Mouse (Mus musculus) ES-Bruce4 (cell line): ENCODE results near the gene Ubxn7. TPM values are rescaled to one million over a fixed set of nuclear protein-coding genes. Genes with fewer than 3 reads are reported as not detected.

Experiments
- H3K27ac ChIP-seq: 2 replicates; pipeline ENCODE4 v1.5.1; 2012; ENCODE audit warnings: low read length, inconsistent platforms; ENCODE audit not compliant: insufficient read depth
- H3K27me3 ChIP-seq: 2 replicates; pipeline ENCODE4 v1.6.1; 2012; ENCODE audit warnings: mild to moderate bottlenecking, low read length, inconsistent platforms; ENCODE audit not compliant: control insufficient read depth, poor library complexity, insufficient read depth, severe bottlenecking
- H3K36me3 ChIP-seq: 2 replicates; pipeline ENCODE4 v1.6.1; 2012; ENCODE audit warnings: inconsistent platforms, mild to moderate bottlenecking, low read length, moderate library complexity; ENCODE audit not compliant: control insufficient read depth, poor library complexity, insufficient read depth, severe bottlenecking
- H3K4me1 ChIP-seq: one replicate; pipeline ENCODE4 v1.8.1; 2011; ENCODE audit warnings: low read length; ENCODE audit not compliant: control insufficient read depth, insufficient read depth
- H3K4me3 ChIP-seq: 2 replicates; pipeline ENCODE4 v1.5.1; 2011; ENCODE audit warnings: low read depth, mild to moderate bottlenecking, low read length
- H3K9ac ChIP-seq: 2 replicates; pipeline ENCODE4 v1.6.1; 2012; ENCODE audit warnings: low read depth, mild to moderate bottlenecking, inconsistent platforms; ENCODE audit not compliant: poor library complexity, severe bottlenecking
- H3K9me3 ChIP-seq: replicated peaks from 2 replicates; pipeline ENCODE4 v1.6.1; 2012; ENCODE audit warnings: mild to moderate bottlenecking, low read length, inconsistent platforms; ENCODE audit not compliant: control insufficient read depth, poor library complexity, insufficient read depth, severe bottlenecking
- CTCF ChIP-seq: IDR thresholded peaks from one replicate; pipeline ENCODE4 v1.8.1; 2011; ENCODE audit warnings: low read depth, low read length
- EP300 ChIP-seq: IDR thresholded peaks from 2 replicates; pipeline ENCODE4 v1.6.1; 2011; ENCODE audit warnings: low read depth, low read length; ENCODE audit not compliant: insufficient read depth
- POLR2A ChIP-seq: IDR thresholded peaks from one replicate; pipeline ENCODE4 v1.8.1; 2011; ENCODE audit warnings: low read length; ENCODE audit not compliant: insufficient read depth
- polyA plus RNA-seq: library from polyadenylated mRNA; stranded (reverse); fragments of >200 nt; gene quantifications from 2 replicates; pipeline ENCODE4 v1.2.4, GENCODE M21; 2011; ENCODE audit warnings: low read depth; ENCODE audit not compliant: missing spikeins, insufficient read depth, insufficient read length

Gene Ubxn7
- polyA plus RNA-seq, 1 experiment: 108 TPM

DNA sequence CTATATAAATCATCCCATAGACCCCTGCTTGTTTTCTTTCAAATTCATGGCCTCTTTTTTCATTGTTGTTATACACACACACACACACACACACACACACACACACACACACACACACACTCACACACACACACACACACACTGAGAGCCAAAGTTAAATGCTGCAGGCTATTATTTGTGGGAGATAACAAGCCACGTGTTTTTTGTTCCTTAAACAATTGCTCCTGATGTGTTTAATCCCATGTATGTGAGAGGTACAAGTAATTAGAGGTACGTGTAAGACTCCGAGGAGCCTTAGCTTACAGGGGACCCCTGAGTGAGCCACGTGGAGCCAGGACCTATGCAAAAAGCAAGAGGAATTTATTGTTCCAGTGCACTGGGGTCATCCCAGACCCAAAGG, 20.1 kb upstream of the Ubxn7 start:
- Histone ChIP-seq H3K27ac (peak overlapping the region; percentile 98), H3K27me3 (no peaks in the 10 kb centered on the region), H3K9me3 (no peaks in the 10 kb centered on the region), H3K4me3 (peak overlapping the region; percentile 70), H3K36me3 (no peaks in the 10 kb centered on the region), H3K9ac (peak overlapping the region; percentile 56), H3K4me1 (no peaks in the 10 kb centered on the region)
- TF ChIP-seq POLR2A (peak; percentile 42), CTCF (no peak)

DNA sequence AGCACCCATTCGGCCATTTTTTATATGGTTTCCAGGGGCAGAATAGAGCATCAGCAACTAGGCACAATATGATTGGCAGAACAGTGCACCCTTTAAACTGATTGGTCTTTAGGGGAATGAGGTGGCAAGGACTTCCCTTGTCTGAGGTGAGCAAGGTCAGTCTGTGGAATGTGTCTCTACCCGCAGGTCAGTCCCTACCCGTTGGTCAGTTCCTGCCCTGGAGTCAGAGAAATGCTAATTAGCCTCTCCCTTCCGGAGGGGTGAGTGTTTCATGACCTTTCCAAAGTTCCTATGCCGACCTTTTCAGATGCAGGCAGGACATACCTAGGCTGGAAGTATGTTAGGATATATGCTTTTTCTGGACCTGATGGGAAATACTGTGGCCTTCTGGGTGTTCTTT, 19.7 kb upstream of the Ubxn7 start:
- Histone ChIP-seq H3K27me3 (no peaks in the 10 kb centered on the region), H3K9ac (peak overlapping the region; percentile 80), H3K4me3 (peak overlapping the region; percentile 70), H3K36me3 (no peaks in the 10 kb centered on the region), H3K4me1 (no peaks in the 10 kb centered on the region), H3K27ac (peak overlapping the region; percentile 98), H3K9me3 (no peaks in the 10 kb centered on the region)
- TF ChIP-seq CTCF (no peak), EP300 (peak; percentile 100), POLR2A (peak; percentile 5)

DNA sequence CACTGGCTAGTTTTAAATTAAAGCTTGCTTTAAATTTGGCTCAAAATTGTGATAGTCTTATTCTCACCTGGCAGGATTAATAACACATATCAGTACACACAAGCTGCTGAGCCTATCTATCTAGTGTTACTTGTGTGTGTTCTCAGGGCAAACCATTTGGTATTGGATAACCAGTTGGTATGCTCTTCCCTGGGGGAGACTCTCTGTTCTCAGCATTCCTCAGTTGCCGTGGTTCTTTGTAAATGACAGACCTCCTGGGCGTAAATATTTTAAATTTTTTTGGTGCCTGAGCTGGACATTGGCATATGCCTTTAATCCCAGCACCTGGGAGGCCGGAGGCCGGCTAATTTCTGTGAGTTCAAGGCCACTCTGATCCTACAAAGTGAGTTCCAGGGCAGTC, 19.2 kb upstream of the Ubxn7 start:
- H3K4me3 ChIP-seq: peak overlapping the region; percentile 43; the same call in 1 of the 2 replicates
- peak overlapping the region; percentile 80 for H3K9ac ChIP-seq
- TF ChIP-seq CTCF: no peak
- TF ChIP-seq EP300: peak; percentile 66
- H3K4me1 ChIP-seq: no peaks in the 10 kb centered on the region
- no peaks in the 10 kb centered on the region for H3K9me3 ChIP-seq
- H3K27me3 ChIP-seq: no peaks in the 10 kb centered on the region
- H3K36me3 ChIP-seq: no peaks in the 10 kb centered on the region
- peak overlapping the region; percentile 98 for H3K27ac ChIP-seq

DNA sequence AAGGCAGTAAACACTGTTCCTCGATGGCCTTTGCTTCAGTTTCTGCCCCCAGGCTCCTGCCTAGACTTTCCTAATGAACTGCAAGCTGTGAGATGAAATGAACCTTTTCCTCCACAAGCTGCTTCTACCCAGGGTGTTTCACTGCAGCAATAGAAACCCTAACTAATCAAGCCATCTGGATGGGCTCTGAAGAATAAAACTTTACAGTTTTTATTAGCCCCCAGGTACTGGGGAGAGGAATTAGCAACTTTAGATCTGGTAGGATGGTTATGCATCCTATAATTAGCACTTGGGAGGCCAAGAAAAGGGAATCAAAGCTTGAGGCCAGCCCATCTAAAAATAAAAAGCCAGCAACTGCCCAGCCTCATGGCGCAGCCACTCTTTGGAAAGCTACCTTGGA, 15.5 kb upstream of the Ubxn7 start:
- Histone ChIP-seq H3K36me3 (no peaks in the 10 kb centered on the region), H3K4me3 (no peak overlapping the region), H3K9me3 (peaks cover 3% of the 10 kb centered on the region; the same call in 1 of the 2 replicates), H3K4me1 (no peaks in the 10 kb centered on the region), H3K27me3 (no peaks in the 10 kb centered on the region), H3K27ac (peak overlapping the region; percentile 11; the same call in 1 of the 2 replicates), H3K9ac (no peak overlapping the region)
- TF ChIP-seq EP300: no peak
- no peak for TF ChIP-seq POLR2A
- no peak for TF ChIP-seq CTCF

DNA sequence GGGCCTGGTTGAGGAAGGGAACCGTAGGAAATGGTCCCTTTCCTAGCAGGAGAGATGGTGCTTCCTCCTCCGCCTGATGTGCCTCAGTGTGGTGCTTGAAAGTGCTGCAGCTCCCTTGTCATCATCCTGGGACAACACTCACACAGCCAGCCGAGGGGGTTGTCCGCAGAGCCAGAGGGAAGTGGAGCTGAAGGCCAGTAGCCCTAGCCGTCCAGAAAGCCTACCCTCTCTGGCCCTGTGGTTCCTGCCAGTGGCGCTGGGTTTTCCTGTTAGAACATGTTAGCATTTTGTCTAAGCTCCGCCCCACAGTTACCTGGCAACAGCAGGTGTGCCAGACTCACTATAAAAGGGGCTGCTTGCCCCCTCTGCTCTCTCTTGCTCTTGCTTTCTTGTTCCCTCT, 8.1 kb upstream of the Ubxn7 start:
- no peaks in the 10 kb centered on the region for H3K4me1 ChIP-seq
- H3K9ac ChIP-seq: peak overlapping the region; percentile 41
- H3K36me3 ChIP-seq: no peaks in the 10 kb centered on the region
- TF ChIP-seq CTCF: no peak
- peak; percentile 79 for TF ChIP-seq POLR2A
- no peaks in the 10 kb centered on the region for H3K27me3 ChIP-seq
- H3K27ac ChIP-seq: peak overlapping the region; percentile 73
- peak overlapping the region; percentile 68 for H3K4me3 ChIP-seq
- H3K9me3 ChIP-seq: no peaks in the 10 kb centered on the region; the same call in 1 of the 2 replicates

DNA sequence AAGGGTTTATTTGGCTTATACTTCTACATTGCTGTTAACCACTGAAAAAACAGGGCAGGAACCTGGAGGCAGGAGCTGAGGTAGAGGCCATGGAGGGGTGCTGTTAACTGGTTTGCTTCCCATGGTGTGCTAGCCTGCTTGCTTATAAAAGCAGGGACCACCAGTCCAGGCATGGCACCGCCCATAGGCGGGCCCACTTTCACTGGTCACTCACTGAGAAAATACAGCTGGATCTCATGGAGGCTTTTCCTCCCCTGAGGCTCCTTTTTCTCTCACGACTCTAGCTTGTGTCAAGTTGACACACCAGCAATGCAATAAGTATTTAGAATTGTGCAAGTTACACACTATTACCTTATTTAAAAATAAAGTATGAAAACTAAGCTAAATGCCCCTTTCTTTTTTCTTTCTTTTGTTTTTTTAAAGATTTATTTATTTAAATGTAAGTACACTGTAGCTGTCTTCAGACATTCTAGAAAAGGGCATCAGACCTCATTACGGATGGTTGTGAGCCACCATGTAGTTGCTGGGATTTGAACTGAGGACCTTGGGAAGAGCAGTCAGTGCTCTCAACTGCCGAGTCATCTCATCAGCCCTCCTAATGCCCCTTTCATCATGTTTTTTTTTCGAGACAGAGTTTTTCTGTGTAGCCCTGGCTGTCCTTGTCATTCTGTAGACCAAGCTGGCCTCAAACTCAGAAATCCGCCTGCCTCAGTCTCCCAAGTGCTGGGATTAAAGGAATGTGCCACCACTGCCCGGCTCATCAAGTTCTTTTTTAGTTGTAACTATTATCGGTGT, 984 bp upstream of the Ubxn7 start:
- peak overlapping the region; percentile 20 for H3K27ac ChIP-seq
- peaks cover 1% of the 10 kb centered on the region for H3K4me1 ChIP-seq
- H3K9ac ChIP-seq: peak overlapping the region; percentile 44
- peak overlapping the region; percentile 34 for H3K4me3 ChIP-seq
- H3K36me3 ChIP-seq: no peaks in the 10 kb centered on the region
- TF ChIP-seq POLR2A (no peak), EP300 (no peak), CTCF (no peak)
- no peaks in the 10 kb centered on the region for H3K27me3 ChIP-seq
- no peaks in the 10 kb centered on the region for H3K9me3 ChIP-seq
